Mouse (Mus musculus) erythroblast, embryonic 14.5 days (primary cell): Measurements from ENCODE around the gene Slc6a19.

ENCODE experiments used
- GATA1 ChIP-seq: IDR thresholded peaks from 2 replicates; pipeline ENCODE4 v1.6.1; 2012; ENCODE audit warnings: low read length, inconsistent platforms, mixed read lengths
- TAL1 ChIP-seq: IDR thresholded peaks from 3 replicates; pipeline ENCODE4 v1.6.1; 2012; ENCODE audit warnings: low read length, inconsistent platforms, mixed read lengths

- TF ChIP-seq GATA1, result no peak
- TF ChIP-seq TAL1, result no peak
These were observed 9.4 kb upstream of the Slc6a19 start for GRCm38 (mm10) chr13:73714020-73714419.
